Mouse (Mus musculus): ENCODE data around the gene Slc5a5. TPM values are rescaled to one million over a fixed set of nuclear protein-coding genes. Genes with fewer than 3 reads are reported as not detected.

Gene Slc5a5
- total and polyA plus RNA-seq, 3 experiments, result 0.28 TPM; not detected in 2

- peaks cover 48% of the 10 kb centered on the region for H3K4me1 ChIP-seq (ENCODE audit: insufficient read depth, low read depth, low read length)
- H3K27me3 ChIP-seq (ENCODE audit: insufficient read depth, low read length), result peaks cover 4% of the 10 kb centered on the region; the same call in 1 of the 2 replicates
- peaks cover 93% of the 10 kb centered on the region for H3K36me3 ChIP-seq (replicated peaks)
- H3K9me3 ChIP-seq (replicated peaks), result peaks cover 5% of the 10 kb centered on the region; the same call in 1 of the 2 replicates
- no peak for ATAC-seq (ENCODE audit: extremely low read depth, insufficient number of reproducible peaks, low FRiP score, poor library complexity, severe bottlenecking)
- peak overlapping the region; percentile 20; the same call in 1 of the 2 replicates for H3K4me3 ChIP-seq (ENCODE audit: low read depth, low read length)
- DNase-seq (ENCODE audit: low spot score), result no peak
- TF ChIP-seq CTCF (IDR thresholded peaks at IDR 0.05; ENCODE audit: low read depth, low read length) (no peak), TAL1 (conservative IDR thresholded peaks at IDR 0.05; ENCODE audit: low read depth, low read length) (no peak), GATA1 (IDR thresholded peaks at IDR 0.05; ENCODE audit: borderline replicate concordance, low read length) (no peak), POLR2AphosphoS5 (IDR thresholded peaks at IDR 0.05; ENCODE audit: insufficient replicate concordance, low read depth, low read length) (no peak), GATA2 (IDR thresholded peaks at IDR 0.05; ENCODE audit: borderline replicate concordance, low read depth, low read length) (no peak)
Measured at GRCm38 (mm10) chr8:70914704-70915103, 22.1 kb upstream of the Slc5a5 start.

GRCm38 (mm10) chr8:70913523-70913922, 21.0 kb upstream of the Slc5a5 start:
- peaks cover 55% of the 10 kb centered on the region for H3K4me1 ChIP-seq (ENCODE audit: insufficient read depth, low read depth, low read length)
- H3K9me3 ChIP-seq (replicated peaks), result peaks cover 5% of the 10 kb centered on the region; the same call in 1 of the 2 replicates
- peak overlapping the region; percentile 46; the same call in 1 of the 2 replicates for H3K4me3 ChIP-seq (ENCODE audit: low read depth, low read length)
- H3K27me3 ChIP-seq (ENCODE audit: insufficient read depth, low read length), result peaks cover 4% of the 10 kb centered on the region; the same call in 1 of the 2 replicates
- DNase-seq (ENCODE audit: low spot score), result no peak
- TF ChIP-seq POLR2AphosphoS5 (IDR thresholded peaks at IDR 0.05; ENCODE audit: insufficient replicate concordance, low read depth, low read length) (no peak), CTCF (IDR thresholded peaks at IDR 0.05; ENCODE audit: low read depth, low read length) (no peak), TAL1 (conservative IDR thresholded peaks at IDR 0.05; ENCODE audit: low read depth, low read length) (no peak), GATA2 (IDR thresholded peaks at IDR 0.05; ENCODE audit: borderline replicate concordance, low read depth, low read length) (no peak), GATA1 (IDR thresholded peaks at IDR 0.05; ENCODE audit: borderline replicate concordance, low read length) (no peak)
- peaks cover 89% of the 10 kb centered on the region for H3K36me3 ChIP-seq (replicated peaks)
- no peak for ATAC-seq (ENCODE audit: extremely low read depth, insufficient number of reproducible peaks, low FRiP score, poor library complexity, severe bottlenecking)

- peak overlapping the region; percentile 46 for H3K4me3 ChIP-seq (ENCODE audit: low read depth, low read length)
- peaks cover 55% of the 10 kb centered on the region for H3K4me1 ChIP-seq (ENCODE audit: insufficient read depth, low read depth, low read length)
- peaks cover 83% of the 10 kb centered on the region for H3K36me3 ChIP-seq (replicated peaks)
- H3K9me3 ChIP-seq (replicated peaks), result peaks cover 5% of the 10 kb centered on the region; the same call in 1 of the 2 replicates
- ATAC-seq (ENCODE audit: extremely low read depth, insufficient number of reproducible peaks, low FRiP score, poor library complexity, severe bottlenecking) (no peak), DNase-seq (ENCODE audit: low spot score) (no peak)
- peaks cover 4% of the 10 kb centered on the region; the same call in 1 of the 2 replicates for H3K27me3 ChIP-seq (ENCODE audit: insufficient read depth, low read length)
- TF ChIP-seq GATA2 (IDR thresholded peaks at IDR 0.05; ENCODE audit: borderline replicate concordance, low read depth, low read length) (no peak), CTCF (IDR thresholded peaks at IDR 0.05; ENCODE audit: low read depth, low read length) (no peak), POLR2AphosphoS5 (IDR thresholded peaks at IDR 0.05; ENCODE audit: insufficient replicate concordance, low read depth, low read length) (no peak), TAL1 (conservative IDR thresholded peaks at IDR 0.05; ENCODE audit: low read depth, low read length) (no peak), GATA1 (IDR thresholded peaks at IDR 0.05; ENCODE audit: borderline replicate concordance, low read length) (no peak)
Measured at GRCm38 (mm10) chr8:70912955-70913354, 20.4 kb upstream of the Slc5a5 start.

GRCm38 (mm10) chr8:70911596-70911995, 19.0 kb upstream of the Slc5a5 start:
- Histone ChIP-seq H3K4me1 (ENCODE audit: insufficient read depth, low read depth, low read length) (peaks cover 64% of the 10 kb centered on the region), H3K4me3 (ENCODE audit: low read depth, low read length) (no peak overlapping the region), H3K27me3 (ENCODE audit: insufficient read depth, low read length) (peaks cover 4% of the 10 kb centered on the region; the same call in 1 of the 2 replicates), H3K36me3 (replicated peaks) (peaks cover 75% of the 10 kb centered on the region), H3K9me3 (replicated peaks) (peaks cover 5% of the 10 kb centered on the region; the same call in 1 of the 2 replicates)
- DNase-seq (ENCODE audit: low spot score) (no peak), ATAC-seq (ENCODE audit: extremely low read depth, insufficient number of reproducible peaks, low FRiP score, poor library complexity, severe bottlenecking) (no peak)
- TF ChIP-seq POLR2AphosphoS5 (IDR thresholded peaks at IDR 0.05; ENCODE audit: insufficient replicate concordance, low read depth, low read length) (no peak), CTCF (IDR thresholded peaks at IDR 0.05; ENCODE audit: low read depth, low read length) (no peak), GATA1 (IDR thresholded peaks at IDR 0.05; ENCODE audit: borderline replicate concordance, low read length) (no peak), GATA2 (IDR thresholded peaks at IDR 0.05; ENCODE audit: borderline replicate concordance, low read depth, low read length) (no peak), TAL1 (conservative IDR thresholded peaks at IDR 0.05; ENCODE audit: low read depth, low read length) (no peak)

GRCm38 (mm10) chr8:70907518-70907917, 15.0 kb upstream of the Slc5a5 start:
- no peak for TF ChIP-seq GATA2 (IDR thresholded peaks at IDR 0.05; ENCODE audit: borderline replicate concordance, low read depth, low read length)
- no peak for TF ChIP-seq TAL1 (conservative IDR thresholded peaks at IDR 0.05; ENCODE audit: low read depth, low read length)
- no peak for TF ChIP-seq GATA1 (IDR thresholded peaks at IDR 0.05; ENCODE audit: borderline replicate concordance, low read length)
- no peak for TF ChIP-seq CTCF (IDR thresholded peaks at IDR 0.05; ENCODE audit: low read depth, low read length)
- TF ChIP-seq POLR2AphosphoS5 (IDR thresholded peaks at IDR 0.05; ENCODE audit: insufficient replicate concordance, low read depth, low read length), result no peak
- no peak for ATAC-seq (ENCODE audit: extremely low read depth, insufficient number of reproducible peaks, low FRiP score, poor library complexity, severe bottlenecking)
- peaks cover 34% of the 10 kb centered on the region for H3K36me3 ChIP-seq (replicated peaks)
- peak overlapping the region; percentile 27; the same call in 1 of the 2 replicates for H3K4me3 ChIP-seq (ENCODE audit: low read depth, low read length)
- peaks cover 4% of the 10 kb centered on the region; the same call in 1 of the 2 replicates for H3K27me3 ChIP-seq (ENCODE audit: insufficient read depth, low read length)
- H3K9me3 ChIP-seq (replicated peaks), result no peaks in the 10 kb centered on the region
- no peak for DNase-seq (ENCODE audit: low spot score)
- peaks cover 63% of the 10 kb centered on the region for H3K4me1 ChIP-seq (ENCODE audit: insufficient read depth, low read depth, low read length)

- DNase-seq (ENCODE audit: low spot score) (peak; percentile 90), ATAC-seq (ENCODE audit: extremely low read depth, insufficient number of reproducible peaks, low FRiP score, poor library complexity, severe bottlenecking) (peak; percentile 71; the same call in 1 of the 2 replicates)
- Histone ChIP-seq H3K36me3 (replicated peaks) (peaks cover 20% of the 10 kb centered on the region), H3K9me3 (replicated peaks) (no peaks in the 10 kb centered on the region), H3K4me1 (ENCODE audit: insufficient read depth, low read depth, low read length) (peaks cover 51% of the 10 kb centered on the region), H3K27me3 (ENCODE audit: insufficient read depth, low read length) (peaks cover 4% of the 10 kb centered on the region; the same call in 1 of the 2 replicates), H3K4me3 (ENCODE audit: low read depth, low read length) (peak within 1 kb of the TSS; percentile 90)
- TF ChIP-seq GATA1 (IDR thresholded peaks at IDR 0.05; ENCODE audit: borderline replicate concordance, low read length) (no peak), GATA2 (IDR thresholded peaks at IDR 0.05; ENCODE audit: borderline replicate concordance, low read depth, low read length) (no peak), TAL1 (conservative IDR thresholded peaks at IDR 0.05; ENCODE audit: low read depth, low read length) (no peak), POLR2AphosphoS5 (IDR thresholded peaks at IDR 0.05; ENCODE audit: insufficient replicate concordance, low read depth, low read length) (no peak), CTCF (IDR thresholded peaks at IDR 0.05; ENCODE audit: low read depth, low read length) (no peak)
Measured at GRCm38 (mm10) chr8:70905831-70906736, 13.5 kb upstream of the Slc5a5 start, which contains the start of gene Map1s. Gene Map1s (plus strand): TSS chr8:70905932.
